Mouse (Mus musculus) urinary bladder, postnatal 25 days (tissue): ENCODE results near the gene Treml1.
"Not testable (repeated sequence)": the region's sequence is repeated elsewhere in the genome, so short reads cannot be mapped to it uniquely, and the experiment has no call there.

ENCODE experiments used
- DNase-seq: peaks from one replicate; pipeline ENCODE4 v3.0.0; 2022; ENCODE audit warnings: low spot score

The Treml1 gene

DNA sequence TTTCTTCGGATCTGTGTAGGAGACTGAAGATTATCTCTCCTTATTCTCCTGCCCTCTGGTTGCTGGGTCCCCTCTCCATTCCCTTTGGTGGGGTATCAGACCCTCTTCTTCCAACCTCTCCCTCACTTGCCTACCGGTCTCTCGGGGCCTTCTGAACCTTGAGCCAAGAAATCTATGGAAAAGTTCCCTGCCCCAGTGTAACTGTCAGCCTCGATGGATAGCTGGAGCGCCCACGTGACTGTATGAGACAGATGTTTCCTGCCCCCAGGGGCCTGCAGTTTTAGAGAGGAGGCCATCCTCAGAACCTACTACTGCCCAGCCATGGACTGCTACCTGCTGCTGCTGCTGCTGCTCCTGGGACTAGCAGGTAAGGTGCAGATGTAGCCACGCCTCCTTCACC, at the start of gene Treml1:
Treml1 (plus strand) TSS at position 301 of the 400 bp plus-strand sequence.
- DNase-seq: no peak

DNA sequence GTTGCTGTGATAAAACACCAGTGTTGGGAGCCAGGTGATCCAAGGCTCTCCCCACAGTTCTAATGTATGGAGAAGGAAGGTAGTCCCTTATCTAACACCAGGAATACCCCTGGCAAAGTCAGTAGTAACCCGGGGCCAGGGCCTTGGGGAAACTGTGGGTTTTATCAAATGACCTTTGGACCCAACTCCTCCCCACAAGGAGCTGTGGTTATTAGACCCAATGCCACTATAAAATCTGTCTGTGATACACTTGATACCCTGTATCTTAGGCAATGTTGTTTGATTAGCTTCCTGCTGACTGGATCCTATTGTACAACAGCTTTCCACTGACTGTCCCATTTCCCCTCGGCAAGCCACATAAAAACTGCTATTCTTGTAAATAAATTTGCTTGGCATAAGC, 47.6 kb upstream of the Treml1 start:
- DNase-seq: no peak

DNA sequence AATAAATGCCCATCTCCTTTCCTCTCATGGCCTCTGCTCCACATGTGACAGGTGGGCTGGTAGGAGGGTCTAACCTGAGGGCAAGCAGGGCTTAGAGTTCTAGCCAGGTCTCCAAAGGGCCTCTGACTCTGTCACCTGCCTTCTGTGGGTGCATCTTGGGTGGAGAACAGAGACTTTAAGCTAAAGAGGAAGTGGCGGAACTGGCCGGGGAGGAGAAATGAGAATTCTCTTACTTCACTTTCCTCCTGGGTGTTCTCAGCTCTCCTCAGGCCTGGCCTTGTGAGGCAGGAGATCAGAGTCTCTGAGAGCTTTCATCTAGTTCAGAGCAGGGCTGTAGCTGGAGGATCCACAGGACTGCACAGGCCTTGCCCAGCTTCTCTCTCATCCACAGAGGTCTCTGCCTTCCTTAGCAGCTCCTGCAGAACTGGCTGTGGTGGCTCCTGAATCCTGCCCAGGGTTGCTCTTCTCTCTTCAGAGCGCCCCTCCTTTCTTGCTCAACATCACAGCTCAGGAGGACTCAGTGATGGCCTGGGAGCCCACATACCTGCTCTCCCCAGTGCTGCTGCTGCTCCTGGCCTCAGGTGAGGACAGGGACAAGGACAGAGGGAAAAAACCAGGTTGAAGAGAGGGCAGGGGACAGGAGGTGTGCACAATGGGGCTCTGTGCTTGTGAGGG, 43.7 kb upstream of the Treml1 start, which contains the start of gene B430306N03Rik:
B430306N03Rik (plus strand) TSS at position 237 of the 675 bp plus-strand sequence.
- DNase-seq: not testable (repeated sequence)

DNA sequence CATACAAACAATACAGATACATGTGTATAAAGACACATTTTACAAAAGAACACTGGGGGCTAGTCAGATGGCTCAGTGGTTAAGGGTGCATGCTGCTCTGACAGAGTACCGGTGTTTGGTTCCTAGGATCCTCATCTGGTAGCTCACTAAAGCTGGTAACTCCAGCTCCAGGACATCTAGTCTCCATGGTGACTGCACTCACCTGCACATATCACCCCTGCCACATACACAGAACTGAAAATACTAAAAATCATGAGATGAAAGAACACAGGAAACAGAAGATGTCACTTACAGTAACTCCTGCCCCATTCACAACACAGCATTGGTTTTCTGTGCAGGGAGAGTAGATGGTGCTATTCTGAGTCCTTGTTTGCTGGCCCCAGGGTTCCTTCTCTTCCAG, 41.0 kb upstream of the Treml1 start:
- DNase-seq: no peak

DNA sequence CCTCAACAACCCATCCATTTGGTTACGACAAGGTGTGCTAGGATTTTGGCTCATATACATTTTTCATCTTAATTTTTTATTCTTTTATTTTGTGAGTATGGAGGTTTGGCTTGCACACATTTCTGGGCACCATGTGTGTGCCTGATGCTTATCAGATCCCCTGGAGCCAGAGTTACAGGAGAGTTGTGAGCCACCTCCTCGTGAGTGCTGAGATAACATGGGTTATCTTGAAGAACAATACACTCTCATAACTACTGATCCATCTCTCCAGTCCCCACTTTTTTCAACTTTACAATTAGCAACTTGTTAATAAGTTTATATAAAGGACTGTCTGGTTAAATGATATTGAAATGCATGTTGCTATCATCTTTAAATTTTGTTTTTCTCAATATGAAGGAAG, 38.4 kb upstream of the Treml1 start:
- no peak for DNase-seq

DNA sequence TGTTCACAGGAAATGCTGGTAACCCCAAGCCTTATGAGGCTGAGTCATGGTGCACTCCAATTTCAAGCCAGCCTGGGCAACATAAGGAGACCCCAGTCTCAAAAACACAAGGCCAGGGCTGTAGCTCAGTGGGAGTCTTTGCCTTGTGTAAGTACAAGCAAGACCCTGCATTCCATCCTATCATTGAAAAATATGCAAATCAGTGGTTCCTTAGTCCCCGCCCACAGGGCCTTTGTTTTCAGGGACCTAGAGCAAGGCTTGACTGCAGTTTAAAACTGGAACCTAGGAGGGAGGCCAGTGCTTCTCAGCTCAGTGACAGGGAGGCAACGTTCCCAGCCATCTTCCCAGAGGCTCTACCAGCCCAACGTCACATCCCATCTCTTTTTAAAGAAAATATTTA, 36.5 kb upstream of the Treml1 start:
- no peak for DNase-seq

DNA sequence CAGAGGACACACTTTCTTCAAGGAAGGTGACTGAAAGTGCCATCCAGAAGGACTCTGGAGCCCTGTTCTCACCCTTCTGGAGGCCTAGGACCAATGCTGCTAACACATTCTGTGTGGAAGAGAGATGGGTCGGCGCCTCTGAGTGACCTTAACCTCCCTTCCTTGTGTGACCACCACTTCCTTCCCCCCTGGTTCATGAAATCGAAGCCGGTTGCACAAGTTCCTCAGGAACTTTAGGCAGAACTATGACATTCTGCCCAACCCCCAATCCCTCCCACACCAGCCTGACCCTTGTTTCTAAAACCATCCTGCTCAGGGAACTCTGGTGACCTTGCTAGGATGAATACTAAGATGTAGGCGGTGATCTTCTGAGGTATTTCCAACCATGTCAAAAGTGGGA, 35.5 kb upstream of the Treml1 start:
- no peak for DNase-seq

DNA sequence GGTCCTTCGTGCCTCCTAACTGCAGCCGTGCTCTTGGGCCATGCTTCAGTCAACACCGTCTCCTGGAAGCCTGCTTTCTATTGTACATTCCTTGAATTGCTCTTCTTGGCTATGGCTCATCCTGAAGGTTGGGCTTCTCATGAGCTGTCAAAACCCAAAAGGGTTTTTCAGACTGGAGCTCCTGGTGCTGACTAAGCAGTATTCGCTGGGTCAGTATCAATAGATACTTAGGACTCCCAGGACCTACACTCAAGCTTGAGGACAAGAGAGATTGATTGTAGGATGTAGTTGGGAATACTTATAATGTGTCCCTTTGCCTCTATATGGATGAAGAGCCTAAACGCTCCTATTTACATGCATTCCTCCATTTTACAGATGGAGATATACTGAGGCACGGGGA, 34.6 kb upstream of the Treml1 start:
- no peak for DNase-seq

DNA sequence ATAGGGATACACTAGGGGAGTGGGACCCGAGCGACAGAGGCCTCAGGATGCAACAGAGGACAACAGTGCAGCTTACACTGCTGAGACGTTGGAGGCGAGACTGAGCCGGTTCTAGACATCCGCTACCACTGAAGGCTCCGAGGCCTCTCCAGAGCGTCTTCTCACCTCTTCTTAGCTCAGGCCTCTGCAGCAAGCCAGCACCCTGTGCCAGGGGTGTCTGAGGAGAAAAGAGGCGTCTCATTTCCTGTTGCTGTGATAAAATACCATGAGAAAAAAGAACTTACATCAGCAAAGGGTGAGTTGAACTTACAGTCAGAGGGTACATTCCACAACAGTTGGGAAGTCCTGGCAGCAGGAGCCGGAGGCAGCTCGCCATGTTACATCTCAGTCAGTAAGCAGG, 34.1 kb upstream of the Treml1 start:
- no peak for DNase-seq

DNA sequence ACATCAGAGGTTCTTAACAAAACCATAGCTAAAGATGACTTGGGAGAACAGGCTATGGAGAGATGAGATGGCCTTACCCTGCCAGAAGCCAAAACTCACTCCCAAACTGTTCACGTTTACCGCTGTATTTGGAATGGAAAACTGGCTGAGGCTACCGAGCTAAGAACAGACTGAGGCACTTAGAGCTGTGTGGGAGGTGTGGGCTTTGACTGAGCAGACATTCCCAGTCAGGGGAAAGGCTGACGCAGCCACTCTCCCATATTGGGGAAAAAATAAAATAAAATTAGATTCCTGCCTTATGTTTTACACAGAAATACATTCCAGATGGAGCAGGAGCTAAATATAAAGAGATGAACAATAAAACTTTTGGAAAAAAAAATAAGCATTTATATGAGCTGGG, 33.1 kb upstream of the Treml1 start:
- no peak for DNase-seq

DNA sequence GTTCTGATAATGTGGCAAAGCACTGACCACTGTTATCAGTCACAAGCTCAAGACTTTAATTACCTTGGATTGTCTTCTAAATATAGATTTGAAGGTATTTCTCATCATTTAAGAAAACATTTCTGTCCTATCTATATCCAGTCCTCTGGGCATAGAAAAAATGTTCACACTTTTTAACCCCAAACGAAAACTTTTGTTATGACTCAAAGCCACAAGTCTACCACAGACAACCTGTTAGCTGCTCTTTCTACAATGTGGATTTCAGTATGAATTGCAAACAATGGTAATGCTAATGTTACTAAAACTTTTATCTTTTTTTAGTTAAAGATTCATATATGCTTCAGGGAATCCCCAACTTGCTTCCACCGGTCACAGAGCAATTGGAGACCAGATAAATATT, 27.2 kb upstream of the Treml1 start:
- DNase-seq: no peak

DNA sequence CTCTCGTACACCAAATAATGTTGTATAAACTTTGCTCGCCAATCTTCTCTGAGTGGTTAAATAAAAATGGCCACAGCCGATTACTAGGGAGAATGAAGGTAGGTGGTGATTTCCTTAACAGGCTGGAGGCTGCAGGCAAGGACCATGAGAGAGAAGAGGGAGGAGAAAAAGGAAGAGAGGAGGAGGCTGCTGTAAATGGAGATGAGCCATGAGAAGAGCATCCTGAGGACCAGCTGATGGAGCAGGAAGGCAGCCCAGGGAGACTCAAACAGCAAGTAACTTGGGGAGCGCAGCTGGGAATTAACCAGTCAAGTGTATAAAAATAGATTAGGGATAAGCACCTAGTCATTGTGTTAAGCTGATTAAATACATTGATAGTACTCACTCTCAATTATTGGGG, 25.5 kb upstream of the Treml1 start:
- no peak for DNase-seq

DNA sequence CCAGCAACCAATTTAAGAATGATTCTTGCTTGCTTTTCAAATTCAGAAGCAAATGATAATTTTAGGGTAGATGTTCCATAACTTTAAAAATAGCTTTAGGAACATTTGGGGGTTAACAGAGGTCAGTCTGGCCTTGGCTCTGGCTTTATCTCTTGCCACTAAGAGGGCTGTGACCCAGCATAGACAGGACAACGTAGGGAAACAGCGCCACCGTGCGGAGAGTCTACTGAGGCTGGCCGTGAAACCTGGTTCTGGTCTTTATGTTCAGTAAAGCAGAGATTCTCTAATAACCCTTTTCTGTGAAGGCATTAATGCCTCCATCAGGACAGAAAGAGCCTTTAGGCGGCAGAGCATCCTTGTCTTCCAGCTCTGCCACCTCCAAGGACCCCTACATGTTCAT, 22.9 kb upstream of the Treml1 start:
- peak; percentile 76 for DNase-seq

DNA sequence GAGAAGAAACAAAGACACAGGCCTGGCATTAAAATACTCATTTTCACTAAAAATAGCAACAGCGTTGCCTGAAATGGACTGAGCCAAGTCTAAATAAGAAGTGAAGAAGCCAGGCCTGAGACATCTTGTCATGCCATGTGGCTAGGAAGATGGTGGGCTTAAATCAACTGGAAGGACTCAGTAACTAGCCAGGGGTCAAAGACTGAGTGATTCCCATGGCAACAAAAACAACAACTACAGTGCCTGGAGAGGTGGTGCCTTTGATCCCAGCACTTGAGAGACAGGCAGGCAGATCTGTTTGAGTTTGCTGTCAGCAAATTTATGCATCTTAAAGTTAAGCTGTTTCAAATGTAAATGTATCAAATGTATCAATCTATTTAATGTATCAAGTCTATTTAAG, 19.4 kb upstream of the Treml1 start:
- DNase-seq: no peak

DNA sequence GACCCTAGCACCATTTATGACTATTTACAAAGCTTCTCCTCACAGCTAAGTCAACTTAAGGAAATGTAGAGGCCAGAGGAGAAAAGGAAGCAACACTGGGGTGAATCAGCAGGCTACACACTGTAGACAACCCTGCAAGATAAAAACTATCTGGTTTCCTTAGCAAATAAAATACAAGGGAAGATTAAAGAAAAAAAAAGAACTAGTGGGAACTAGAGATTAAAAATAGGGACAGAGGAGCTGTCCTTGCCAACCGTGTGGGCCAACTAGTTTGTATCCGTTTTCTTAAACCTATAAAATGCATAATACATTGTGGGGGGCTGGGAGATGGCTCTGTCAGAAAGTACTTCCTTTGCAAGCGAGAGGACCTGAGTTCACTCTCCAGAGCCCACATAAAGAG, 17.8 kb upstream of the Treml1 start:
- DNase-seq: no peak

DNA sequence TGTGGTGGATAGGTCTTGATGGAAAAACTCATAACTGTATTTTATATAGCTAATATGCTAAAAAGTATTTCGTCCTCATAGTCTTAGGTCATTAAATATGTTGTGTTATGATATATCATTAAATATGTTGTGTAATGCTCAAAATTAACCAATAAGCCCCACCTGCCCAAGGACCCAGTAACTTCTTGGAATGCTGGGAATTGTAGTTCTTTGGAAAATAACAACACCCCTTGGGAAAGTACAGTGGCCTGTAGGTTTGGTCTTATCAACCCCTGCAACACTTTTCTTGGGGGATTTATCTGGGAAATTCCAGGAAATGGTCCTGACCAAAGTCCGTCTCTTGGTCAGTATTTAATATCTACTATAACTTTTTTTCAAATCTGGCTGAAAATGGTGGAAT, 16.7 kb upstream of the Treml1 start:
- DNase-seq: no peak

DNA sequence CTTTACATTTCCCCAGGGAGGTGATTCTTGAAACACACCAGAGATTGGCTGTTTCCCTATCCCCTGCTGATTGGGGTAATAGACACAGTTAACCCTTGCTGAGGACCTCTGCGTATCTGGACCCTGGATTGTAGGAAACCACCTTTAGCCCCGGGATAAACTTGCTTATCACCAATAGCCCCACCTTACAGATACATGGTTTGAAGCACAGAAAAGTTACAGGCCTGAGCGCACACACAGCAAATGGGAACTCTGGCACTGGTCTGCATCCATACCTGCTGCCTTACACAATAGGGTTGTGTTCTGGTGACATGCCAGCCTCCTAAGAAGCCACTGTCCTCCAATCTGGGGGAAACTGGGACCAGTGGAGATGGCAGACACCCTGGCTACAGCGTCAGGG, 13.9 kb upstream of the Treml1 start:
- DNase-seq: no peak

DNA sequence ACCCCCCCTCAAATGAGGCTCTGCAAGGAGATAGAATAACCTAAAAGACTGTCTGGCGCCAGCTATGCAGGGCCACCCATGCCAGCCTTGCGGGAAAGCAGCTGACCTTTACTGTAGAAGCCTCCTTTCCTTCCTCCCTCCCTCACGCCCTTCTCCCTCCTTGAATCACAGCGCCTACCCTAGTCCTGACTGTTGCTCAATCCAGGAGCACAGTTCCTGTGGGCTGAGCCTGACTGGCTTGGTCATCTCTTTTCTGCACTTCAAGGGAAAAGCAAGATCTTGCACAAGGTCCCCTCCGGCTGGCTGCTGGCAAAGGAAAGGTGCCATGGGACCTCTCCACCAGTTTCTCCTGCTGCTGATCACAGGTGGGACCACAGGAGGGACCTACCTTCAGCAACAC, 13.5 kb upstream of the Treml1 start, which contains the start of gene Trem2:
Trem2 (plus strand) TSS at position 171 of the 400 bp plus-strand sequence.
- DNase-seq: no peak

DNA sequence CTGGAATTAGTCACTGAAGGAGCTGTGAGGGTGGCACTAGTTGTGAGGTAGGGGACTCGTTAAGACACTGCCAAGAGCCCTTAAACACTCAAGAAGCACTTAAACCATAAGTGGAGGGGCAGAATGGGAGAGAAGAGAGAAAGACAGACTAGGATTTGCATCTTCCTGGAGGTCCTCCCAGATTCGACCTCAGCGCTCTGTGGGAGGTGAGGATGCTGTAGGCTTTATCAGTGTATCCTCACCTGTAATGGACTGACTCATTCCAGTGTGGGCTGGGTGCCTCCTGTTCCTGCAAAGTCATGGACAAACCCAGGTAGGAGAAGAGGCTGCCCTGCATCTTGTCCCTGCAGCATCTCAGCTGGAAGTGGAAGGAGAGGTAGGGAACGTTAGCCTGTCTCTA, 12.9 kb upstream of the Treml1 start:
- DNase-seq: no peak

DNA sequence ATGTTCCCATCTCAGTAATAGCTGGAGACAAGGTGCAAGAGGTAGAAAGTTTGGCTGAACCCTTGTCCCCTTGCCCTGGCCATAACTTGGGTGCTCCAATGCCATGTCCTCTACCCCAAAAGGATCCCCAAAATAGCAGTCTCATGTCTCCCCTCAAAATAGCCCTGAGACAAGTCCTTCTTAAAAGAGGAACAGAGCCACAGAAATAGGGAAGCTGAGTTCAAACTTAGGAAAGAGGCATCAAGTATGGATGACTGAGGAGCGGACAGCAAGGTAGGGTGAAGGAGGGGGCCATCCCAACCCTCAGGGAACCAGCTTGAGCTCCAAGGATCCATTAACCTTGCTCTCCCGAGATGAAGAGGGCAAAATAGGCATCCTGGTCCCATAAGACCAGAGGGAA, 12.4 kb upstream of the Treml1 start:
- DNase-seq: no peak

DNA sequence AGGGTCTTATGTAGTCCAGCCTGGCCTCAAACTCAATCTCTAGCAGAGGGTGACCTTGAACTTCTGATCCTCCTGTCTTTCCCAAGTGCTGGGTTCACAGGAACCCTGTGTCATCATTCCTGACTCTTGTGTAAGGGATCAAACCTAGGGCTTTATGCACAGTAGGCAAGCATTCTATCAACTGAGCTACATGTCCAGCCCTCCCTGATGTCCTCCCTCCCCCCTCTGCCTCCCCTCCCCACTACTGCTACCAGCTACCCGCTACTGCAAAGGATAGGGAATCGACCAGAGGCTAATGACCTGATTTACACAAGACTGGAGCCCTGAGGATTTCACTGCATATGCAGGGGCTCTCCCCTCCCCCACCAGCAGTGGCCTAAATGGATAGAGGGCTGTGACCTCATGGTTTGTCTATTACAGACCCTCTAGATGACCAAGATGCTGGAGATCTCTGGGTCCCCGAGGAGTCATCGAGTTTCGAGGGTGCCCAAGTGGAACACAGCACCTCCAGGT, 9.0 kb upstream of the Treml1 start:
- no peak for DNase-seq

DNA sequence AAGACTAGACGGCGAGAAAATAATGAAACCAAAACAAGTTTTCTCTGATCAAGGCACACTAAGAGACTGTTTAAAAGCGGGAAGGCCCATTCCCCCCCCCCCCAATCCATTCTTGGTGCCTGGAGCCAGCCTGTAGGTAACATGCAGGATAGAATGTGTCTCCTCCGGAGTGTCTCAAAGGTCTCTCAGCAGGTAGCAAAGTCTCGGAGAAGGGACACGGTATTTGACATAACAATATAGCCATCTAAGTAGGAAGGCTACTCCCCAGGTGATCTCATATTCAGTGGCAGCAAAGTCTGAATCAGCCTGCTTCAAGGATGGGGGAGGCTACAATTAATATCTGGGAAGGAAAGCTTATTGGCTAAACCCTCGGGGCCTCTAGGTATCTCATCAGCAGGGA, 6.7 kb upstream of the Treml1 start:
- DNase-seq: not testable (repeated sequence)

DNA sequence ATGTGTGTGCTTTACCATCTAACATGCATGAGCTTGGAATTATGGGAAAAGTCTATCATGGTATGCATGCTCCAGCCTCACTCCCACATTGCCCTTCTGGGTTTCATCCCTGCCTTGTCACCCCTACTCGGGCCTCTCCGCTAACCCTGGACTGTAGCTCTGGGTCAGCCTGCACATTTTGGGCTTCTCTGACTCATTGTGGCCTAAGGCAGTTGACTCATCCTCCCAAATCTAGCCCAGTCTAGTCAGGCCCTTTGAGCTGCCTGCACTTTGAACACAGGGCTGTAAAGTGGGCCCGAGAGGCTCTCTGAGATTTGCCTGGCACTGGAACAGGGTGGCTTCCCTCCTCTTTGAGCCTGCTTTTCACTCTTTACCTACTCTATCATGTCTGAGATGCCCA, 3.9 kb upstream of the Treml1 start:
- no peak for DNase-seq

DNA sequence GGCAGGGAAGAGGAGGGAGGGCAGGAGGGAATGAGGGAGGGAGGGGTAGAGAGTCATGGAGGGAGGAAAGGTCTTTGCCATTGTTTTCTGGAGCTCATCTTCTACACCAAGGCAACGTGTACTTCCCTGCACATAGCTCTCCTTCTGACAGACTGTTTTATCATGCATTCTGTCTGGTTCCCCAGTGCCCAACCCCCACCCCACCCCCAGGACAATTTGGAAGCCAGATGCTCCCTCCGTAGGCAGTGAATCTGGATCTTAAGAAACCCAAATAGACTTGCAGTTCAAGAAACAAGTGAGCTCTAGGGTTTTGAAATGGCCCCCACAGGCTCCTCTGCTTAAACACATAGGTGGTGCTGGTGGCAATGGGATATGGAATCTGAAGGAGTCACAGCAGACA, 1.8 kb upstream of the Treml1 start:
- no peak for DNase-seq
